In the genomic region with DNA sequence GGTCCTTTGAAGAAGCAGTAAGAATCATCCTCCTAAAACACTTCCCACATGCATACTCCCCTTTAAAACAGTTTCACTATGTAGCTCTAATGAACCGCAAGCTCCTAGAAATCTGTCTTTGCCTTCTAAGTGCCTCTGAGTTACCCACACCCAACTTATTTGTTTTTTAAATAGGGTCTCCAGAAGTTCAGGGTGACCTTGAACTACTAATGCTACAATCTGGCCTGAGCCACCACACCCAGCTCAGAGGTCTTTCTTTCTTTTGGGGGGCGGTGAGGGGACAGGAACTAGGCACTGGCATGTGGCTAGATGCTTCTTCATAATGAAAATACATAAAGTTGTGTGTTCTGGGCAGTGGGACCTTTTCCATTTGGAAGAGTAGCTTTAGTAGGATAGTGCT, we compare ENCODE assay signal across 21 mouse cellular contexts. TPM values are rescaled to one million over a fixed set of nuclear protein-coding genes. Genes with fewer than 3 reads are reported as not detected.
"Had no signal": no experiment of that assay in that cellular context is flagged by ENCODE, and none has a peak within 500 bp of the region (broad histone marks: within the 10 kb centered on the region; RNA-seq: fewer than 3 reads in every experiment).

No protein-coding gene starts in this region.

- DNase-seq: liver, postnatal 0 days; lung, adult 2 months; lung, postnatal 14 days; lung, postnatal 36 days; retina, postnatal 1 day; right cerebral cortex, adult 18-20 months; right cerebral cortex, postnatal 25 days; right cerebral cortex, postnatal 4 days; thymus, adult 2 months; thymus, postnatal 25 days; thymus, postnatal 4 days had no signal

- H3K27me3 ChIP-seq: lung, embryonic 15.5 days; midbrain, embryonic 13.5 days; midbrain, embryonic 15.5 days; neural tube, embryonic 12.5 days; stomach, embryonic 15.5 days had no signal

- H3K27ac ChIP-seq: lung, embryonic 15.5 days; macrophage; midbrain, embryonic 13.5 days; midbrain, embryonic 15.5 days; neural tube, embryonic 12.5 days; stomach, embryonic 15.5 days; stomach, postnatal 0 days had no signal

- H3K4me1 ChIP-seq: lung, embryonic 15.5 days; midbrain, embryonic 13.5 days; midbrain, embryonic 15.5 days; neural tube, embryonic 12.5 days; stomach, embryonic 15.5 days had no signal

- H3K9me3 ChIP-seq: lung, embryonic 15.5 days; megakaryocyte, embryonic 14.5 days; midbrain, embryonic 13.5 days; midbrain, embryonic 15.5 days; neural tube, embryonic 12.5 days; stomach, embryonic 15.5 days had no signal

- H3K4me3 ChIP-seq: lung, embryonic 15.5 days; megakaryocyte, embryonic 14.5 days; midbrain, embryonic 13.5 days; midbrain, embryonic 15.5 days; neural tube, embryonic 12.5 days; stomach, embryonic 15.5 days had no signal

- H3K9ac ChIP-seq: liver, postnatal 0 days; lung, embryonic 15.5 days; midbrain, embryonic 13.5 days; midbrain, embryonic 15.5 days; neural tube, embryonic 12.5 days; stomach, embryonic 15.5 days had no signal

- H3K36me3 ChIP-seq: lung, embryonic 15.5 days; midbrain, embryonic 15.5 days; stomach, embryonic 15.5 days had no signal

RNA-seq across cellular contexts. Expression of gene Srpk3, which starts 23.3 kb away (rescaled TPM):
- total RNA-seq: megakaryocyte progenitor cell, adult 5-6 weeks had no signal

RNA-seq across cellular contexts. Expression of gene Plxnb3, which starts 40.6 kb away (rescaled TPM):
- polyA plus RNA-seq: midbrain, embryonic 11.5 days had no signal
